Mouse (Mus musculus) embryonic facial prominence, embryonic 14.5 days (tissue): ENCODE measurements around the gene Srbd1. TPM values are rescaled to one million over a fixed set of nuclear protein-coding genes. Genes with fewer than 3 reads are reported as not detected.

Source experiments
- ATAC-seq: fragments of 200-750 bp; cut with Nextera tagmentation; 2 replicates; pipeline ENCODE4 v1.8.0; 2017; ENCODE audit warnings: low read depth, moderate number of reproducible peaks, moderate TSS enrichment
- DNase-seq: peaks from one replicate; pipeline ENCODE4 v3.0.0-alpha.2; 2015; ENCODE audit warnings: low spot score
- H3K27ac ChIP-seq: fragments of 300-500 bp; sonication (generic); replicated peaks from 2 replicates; pipeline ENCODE4 v1.5.1; 2014; ENCODE audit warnings: low read depth, mild to moderate bottlenecking, low read length, moderate library complexity
- H3K27me3 ChIP-seq: fragments of 300-500 bp; sonication (generic); replicated peaks from 2 replicates; pipeline ENCODE4 v1.6.1; 2014; ENCODE audit warnings: low read length; ENCODE audit not compliant: control insufficient read depth, insufficient read depth
- H3K36me3 ChIP-seq: fragments of 300-500 bp; sonication (generic); 2 replicates; pipeline ENCODE4 v1.6.1; 2014; ENCODE audit warnings: low read length, mixed read lengths; ENCODE audit not compliant: control insufficient read depth, insufficient read depth
- H3K4me1 ChIP-seq: fragments of 300-500 bp; sonication (generic); 2 replicates; pipeline ENCODE4 v1.6.1; 2014; ENCODE audit warnings: antibody characterized with exemption, low read length; ENCODE audit not compliant: control insufficient read depth, insufficient read depth
- H3K4me2 ChIP-seq: fragments of 300-500 bp; sonication (generic); 2 replicates; pipeline ENCODE4 v1.6.1; 2014; ENCODE audit warnings: low read depth, mild to moderate bottlenecking, low read length, moderate library complexity, mixed read lengths
- H3K4me3 ChIP-seq: fragments of 300-500 bp; sonication (generic); 2 replicates; pipeline ENCODE4 v1.5.1; 2014; ENCODE audit warnings: low read depth, mild to moderate bottlenecking, low read length
- H3K9ac ChIP-seq: fragments of 300-500 bp; sonication (generic); 2 replicates; pipeline ENCODE4 v1.6.1; 2014; ENCODE audit warnings: low read depth, mild to moderate bottlenecking, low read length, moderate library complexity, mixed read lengths
- H3K9me3 ChIP-seq: fragments of 300-500 bp; sonication (generic); 2 replicates; pipeline ENCODE4 v1.6.1; 2016; ENCODE audit warnings: low read length; ENCODE audit not compliant: control insufficient read depth
- WGBS: fragments of 180-500 bp; shearing (Covaris S2); extraction: QIAGEN DNeasy Blood & Tissue Kit; methylation state at CpG from one replicate; pipeline ENCODE4 v1.1.7; 2014; 5-methylcytosine and 5-hydroxymethylcytosine counted together
- polyA plus RNA-seq: library from polyadenylated mRNA; unstranded; fragments of >200 nt; fragmentation: Nextera tagmentation; extraction: Ambion mirVana; gene quantifications from 2 replicates; pipeline ENCODE4 v1.2.1, GENCODE M21; 2014

Gene Srbd1
- polyA plus RNA-seq, 1 experiment from 2014 or later: 9.3 TPM

DNA sequence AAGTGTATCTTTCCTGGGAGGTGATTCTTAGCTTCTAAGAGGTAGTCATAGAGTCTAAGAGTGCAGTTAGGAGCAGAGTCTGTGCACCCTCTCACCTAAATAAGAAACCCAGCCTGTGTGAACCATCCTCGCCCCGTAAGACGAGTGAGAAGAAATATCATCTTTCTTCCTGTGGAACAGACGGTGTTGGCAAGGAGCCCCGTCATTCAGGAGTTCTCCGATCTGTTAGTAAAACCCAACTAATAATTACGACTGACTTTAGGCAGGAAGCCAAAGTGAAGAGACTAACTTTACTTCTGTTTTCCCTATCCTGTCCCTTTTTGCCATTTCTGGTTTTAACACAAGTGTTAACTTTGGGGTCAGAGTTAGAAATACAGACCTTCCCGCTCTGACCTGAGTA, 166.1 kb downstream of the Srbd1 start:
- Histone ChIP-seq H3K4me2 (no peak overlapping the region), H3K9ac (no peak overlapping the region), H3K9me3 (0 out of 2 replicates have a peak, but pooled peaks cover 6% of the 10 kb centered on the region), H3K27me3 (no peaks in the 10 kb centered on the region), H3K4me3 (no peak overlapping the region), H3K4me1 (no peaks in the 10 kb centered on the region), H3K27ac (no peak overlapping the region), H3K36me3 (no peaks in the 10 kb centered on the region)
- DNase-seq: peak; percentile 61
- no peak for ATAC-seq
- WGBS: 51% methylated on average over 8 of the region's 8 CpGs

DNA sequence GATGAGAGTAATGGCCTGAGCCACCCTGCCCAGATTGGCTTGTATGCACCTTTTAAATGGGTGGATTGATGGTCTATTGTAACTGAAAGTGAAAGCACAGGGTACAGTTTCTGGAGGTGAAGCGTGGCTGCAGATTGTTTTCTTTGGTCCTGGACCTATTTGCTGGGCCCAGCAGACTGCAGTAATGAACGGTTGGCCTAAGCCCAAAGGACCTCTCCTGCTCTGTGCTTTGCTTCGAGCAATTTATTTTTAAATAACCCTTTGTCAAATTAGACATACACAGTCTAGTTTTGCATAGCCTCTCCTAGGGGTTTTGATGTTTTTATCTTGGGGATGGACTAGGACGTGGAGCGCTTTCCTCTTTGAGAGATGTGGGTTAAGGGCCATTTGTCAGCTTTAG, 169.9 kb downstream of the Srbd1 start:
- ATAC-seq (peak; percentile 60; the same call in 1 of the 2 replicates), DNase-seq (peak; percentile 69)
- no peak overlapping the region for H3K4me2 ChIP-seq
- H3K4me3 ChIP-seq: no peak overlapping the region
- H3K36me3 ChIP-seq: no peaks in the 10 kb centered on the region
- 47% methylated on average over 5 of the region's 5 CpGs for WGBS
- no peaks in the 10 kb centered on the region for H3K9me3 ChIP-seq
- no peaks in the 10 kb centered on the region for H3K27me3 ChIP-seq
- H3K4me1 ChIP-seq: peaks cover 10% of the 10 kb centered on the region; the same call in 1 of the 2 replicates
- no peak overlapping the region for H3K9ac ChIP-seq
- H3K27ac ChIP-seq: 0 out of 2 replicates have a peak overlapping the region, but pooled peaks have one; percentile 10

DNA sequence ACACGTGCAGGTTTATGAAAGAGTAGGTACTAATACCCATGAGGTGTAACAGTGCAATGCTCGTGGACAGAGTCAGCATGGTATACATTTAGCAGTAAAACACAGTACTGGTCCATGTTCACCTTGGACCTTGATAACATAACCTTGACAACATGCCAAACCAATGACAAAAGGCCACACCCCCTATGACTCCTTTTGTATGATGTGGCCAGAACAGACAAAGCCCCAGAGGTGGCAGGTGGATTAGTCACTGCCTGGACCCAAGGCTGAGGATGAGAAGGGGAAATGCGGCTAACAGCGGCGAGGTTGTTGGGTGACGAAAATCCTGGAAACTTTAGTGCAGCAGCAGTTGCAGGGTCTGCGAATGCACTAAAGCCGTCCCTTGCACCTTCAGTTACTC, 170.4 kb downstream of the Srbd1 start:
- ATAC-seq (no peak), DNase-seq (no peak)
- Histone ChIP-seq H3K27ac (no peak overlapping the region), H3K4me1 (peaks cover 10% of the 10 kb centered on the region; the same call in 1 of the 2 replicates), H3K9ac (no peak overlapping the region), H3K9me3 (no peaks in the 10 kb centered on the region), H3K4me2 (no peak overlapping the region), H3K27me3 (no peaks in the 10 kb centered on the region), H3K36me3 (no peaks in the 10 kb centered on the region), H3K4me3 (no peak overlapping the region)
- 85% methylated on average over 8 of the region's 8 CpGs for WGBS

DNA sequence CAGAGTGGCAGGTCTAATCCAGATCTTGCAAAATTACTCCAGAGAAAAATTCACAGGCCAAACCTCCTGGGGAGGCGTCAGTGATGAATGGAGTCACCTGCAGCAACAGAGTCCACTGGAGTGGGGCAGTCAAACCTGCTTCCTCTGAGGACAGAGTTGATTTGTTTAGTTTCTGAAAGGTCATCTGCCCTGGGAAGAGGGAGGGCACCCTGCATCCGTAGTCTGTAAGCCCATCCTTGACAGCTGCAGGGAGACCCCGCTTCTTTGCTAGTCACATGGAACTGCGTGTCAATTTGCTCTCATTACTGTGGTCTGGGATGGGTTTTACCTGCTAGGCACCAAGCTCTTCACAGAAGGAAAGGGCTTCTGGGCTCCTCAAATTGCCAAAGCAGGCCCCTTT, 173.9 kb downstream of the Srbd1 start:
- Histone ChIP-seq H3K4me3 (no peak overlapping the region), H3K4me2 (no peak overlapping the region), H3K9ac (no peak overlapping the region), H3K27me3 (no peaks in the 10 kb centered on the region), H3K4me1 (peaks cover 10% of the 10 kb centered on the region; the same call in 1 of the 2 replicates), H3K36me3 (no peaks in the 10 kb centered on the region), H3K27ac (0 out of 2 replicates have a peak overlapping the region, but pooled peaks have one; percentile 15), H3K9me3 (no peaks in the 10 kb centered on the region)
- 39% methylated on average over 4 of the region's 4 CpGs for WGBS
- no peak for DNase-seq
- ATAC-seq: no peak

DNA sequence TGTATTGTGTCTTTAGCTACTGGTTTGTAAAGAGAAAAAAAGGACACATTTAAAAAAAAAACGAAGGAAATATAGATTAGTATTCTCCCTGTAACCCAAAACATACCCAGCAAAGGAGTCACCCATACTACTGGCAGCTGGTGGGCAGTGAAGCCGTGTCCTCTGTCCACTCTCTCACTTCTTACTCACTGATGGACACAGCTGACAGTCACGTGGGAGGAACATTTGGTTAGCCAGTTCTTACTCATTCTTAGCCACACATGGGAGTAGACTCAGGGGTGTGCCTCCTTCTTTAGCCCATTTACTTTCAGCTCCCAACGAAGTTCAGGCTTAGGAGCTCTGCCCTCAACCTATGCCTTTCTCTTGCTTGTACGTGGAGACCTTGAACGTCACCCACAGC, 183.3 kb downstream of the Srbd1 start:
- no peak for DNase-seq
- no peak overlapping the region for H3K4me3 ChIP-seq
- H3K27ac ChIP-seq: no peak overlapping the region
- H3K27me3 ChIP-seq: no peaks in the 10 kb centered on the region
- WGBS: 62% methylated on average over 6 of the region's 6 CpGs
- H3K4me1 ChIP-seq: peaks cover 8% of the 10 kb centered on the region; the same call in 1 of the 2 replicates
- no peaks in the 10 kb centered on the region for H3K36me3 ChIP-seq
- no peak for ATAC-seq
- no peak overlapping the region for H3K4me2 ChIP-seq
- no peak overlapping the region for H3K9ac ChIP-seq
- H3K9me3 ChIP-seq: no peaks in the 10 kb centered on the region

DNA sequence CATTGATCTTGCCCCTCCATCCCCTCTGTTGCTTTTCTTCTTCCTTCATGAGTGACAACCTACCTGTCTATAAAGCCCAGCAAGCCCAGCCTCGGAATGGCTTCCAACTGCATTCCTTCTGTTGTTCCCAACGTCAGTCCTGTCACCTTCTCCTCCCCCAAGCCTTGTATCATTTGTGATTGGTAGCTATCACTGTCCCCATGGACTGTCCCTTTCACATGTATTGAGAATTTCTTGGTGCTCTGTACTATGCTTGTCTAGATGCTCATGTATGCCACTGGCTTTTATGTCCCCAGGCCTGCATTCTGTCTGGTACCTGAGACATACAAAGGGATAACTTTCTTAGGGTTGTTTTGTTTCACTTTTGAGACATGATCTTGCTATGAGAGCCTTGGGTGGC, 193.2 kb downstream of the Srbd1 start:
- Histone ChIP-seq H3K4me3 (no peak overlapping the region), H3K4me2 (no peak overlapping the region), H3K9ac (no peak overlapping the region), H3K27ac (no peak overlapping the region), H3K9me3 (no peaks in the 10 kb centered on the region), H3K36me3 (no peaks in the 10 kb centered on the region), H3K4me1 (peaks cover 16% of the 10 kb centered on the region), H3K27me3 (no peaks in the 10 kb centered on the region)
- ATAC-seq (no peak), DNase-seq (no peak)
- WGBS: 72% methylated on average over 2 of the region's 2 CpGs

DNA sequence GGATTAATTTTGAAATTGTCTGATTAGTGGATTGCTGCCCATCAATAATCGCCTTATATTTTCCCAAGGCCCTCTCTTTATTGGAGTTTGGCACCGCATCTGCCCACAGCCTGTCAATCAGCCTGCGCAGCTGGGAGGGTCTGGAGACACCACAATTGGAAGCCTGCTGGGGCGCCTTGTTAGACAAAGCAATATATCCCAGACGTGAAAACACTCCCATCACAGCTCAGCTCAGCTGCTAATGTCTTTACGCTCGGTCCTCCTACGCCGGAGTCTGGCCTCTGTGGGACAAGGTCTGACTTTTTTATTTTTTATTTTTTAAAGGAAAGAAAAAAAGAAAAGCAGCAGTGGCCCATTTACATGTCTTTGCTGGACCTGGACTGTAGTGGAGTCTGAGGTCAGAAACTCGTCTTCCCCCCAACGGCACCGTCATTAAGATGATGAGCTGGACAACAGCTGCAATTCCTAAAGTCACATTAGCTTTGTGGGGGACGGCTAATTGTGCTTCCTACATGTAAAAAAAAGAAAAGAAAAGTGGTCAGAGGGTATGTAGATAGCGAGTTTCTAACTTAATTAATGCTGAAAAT, 195.0 kb downstream of the Srbd1 start:
- Histone ChIP-seq H3K27me3 (no peaks in the 10 kb centered on the region), H3K27ac (peak overlapping the region; percentile 15; the same call in 1 of the 2 replicates), H3K4me2 (peak overlapping the region; percentile 31), H3K4me3 (no peak overlapping the region), H3K4me1 (peaks cover 13% of the 10 kb centered on the region), H3K9ac (no peak overlapping the region), H3K9me3 (no peaks in the 10 kb centered on the region), H3K36me3 (no peaks in the 10 kb centered on the region)
- 38% methylated on average over 14 of the region's 14 CpGs for WGBS
- DNase-seq: peak; percentile 89
- peak; percentile 73 for ATAC-seq

DNA sequence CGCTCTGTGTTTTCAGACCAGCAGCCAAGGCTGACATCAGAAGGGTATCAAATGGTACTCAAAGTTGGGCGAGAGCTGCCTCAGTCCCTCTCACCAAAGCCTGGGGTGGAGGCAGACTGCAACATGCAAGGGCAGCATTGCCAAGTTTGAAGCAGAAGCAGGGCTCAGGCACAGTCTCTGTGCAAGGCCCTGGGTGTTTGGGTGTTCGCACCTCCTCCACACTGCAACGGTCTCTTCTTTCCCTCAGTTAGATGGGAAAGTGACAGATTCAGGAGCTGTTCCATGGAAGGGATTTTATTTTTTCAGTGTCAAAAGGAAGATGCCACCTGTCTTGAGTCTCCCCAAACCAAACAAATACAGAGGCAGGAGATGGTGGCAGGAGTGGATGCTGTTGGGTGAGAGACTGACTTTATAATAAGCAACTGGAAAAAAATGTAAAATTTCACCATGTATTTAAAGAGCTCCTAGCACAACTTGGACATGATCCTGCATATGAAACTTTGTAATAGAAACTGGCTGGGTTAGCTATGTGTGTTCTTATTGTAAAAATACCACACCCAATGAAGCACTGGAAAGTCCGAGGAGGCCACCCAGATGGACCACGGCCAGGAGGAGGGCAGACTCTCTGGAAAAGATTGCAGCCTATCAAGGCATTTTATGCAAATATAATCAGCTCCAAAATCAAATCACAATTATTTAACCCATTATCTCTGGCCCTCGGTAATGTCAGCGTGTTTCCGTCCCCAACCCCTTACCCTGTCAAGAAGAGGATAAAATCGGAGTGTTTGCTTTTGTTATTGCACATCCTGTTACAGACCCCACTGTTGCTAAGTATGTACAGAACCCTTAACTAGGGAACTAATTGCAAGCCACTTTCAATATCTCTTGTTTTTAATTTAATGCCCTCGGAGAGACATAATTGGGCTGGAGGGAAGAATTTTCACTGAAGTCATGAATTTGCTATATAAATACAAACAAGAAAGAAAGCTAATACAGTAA, 195.8 kb downstream of the Srbd1 start:
- 60% methylated on average over 11 of the region's 11 CpGs for WGBS
- DNase-seq (peak; percentile 86), ATAC-seq (peak; percentile 50)
- H3K36me3 ChIP-seq: no peaks in the 10 kb centered on the region
- peaks cover 13% of the 10 kb centered on the region for H3K4me1 ChIP-seq
- no peaks in the 10 kb centered on the region for H3K27me3 ChIP-seq
- H3K27ac ChIP-seq: peak overlapping the region; percentile 39
- H3K9ac ChIP-seq: no peak overlapping the region
- H3K9me3 ChIP-seq: no peaks in the 10 kb centered on the region
- H3K4me2 ChIP-seq: peak overlapping the region; percentile 31
- H3K4me3 ChIP-seq: no peak overlapping the region
